Mouse (Mus musculus): ENCODE measurements at regions not wholly inside any gene's neighbourhood (a gene's known extent, or its start where the extent isn't known, plus 50 kb on each side); places are given as distances from the start of the nearest gene placed in this dataset.

DNA sequence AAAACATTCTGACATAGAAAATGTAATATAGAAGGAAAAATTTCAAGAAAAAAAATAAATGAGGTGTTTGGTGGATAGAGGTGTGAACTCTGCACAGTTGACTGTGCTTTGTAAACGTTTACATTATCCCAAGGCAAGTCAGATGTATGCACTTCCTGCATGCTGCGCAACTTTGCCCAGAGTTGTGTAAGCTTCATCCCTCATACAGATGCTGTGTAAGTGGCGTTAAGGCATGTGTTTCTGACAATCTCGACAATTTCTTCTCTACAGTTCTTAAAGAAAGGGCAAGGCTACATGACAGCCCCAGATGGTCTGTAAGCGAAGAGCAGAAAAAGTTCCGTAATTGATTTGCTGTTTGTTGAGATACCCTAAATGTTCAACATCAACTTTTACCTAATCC lies 476.6 kb upstream of the Pitx2 start:
- no peak for DNase-seq (ENCODE audit: low read depth)

DNA sequence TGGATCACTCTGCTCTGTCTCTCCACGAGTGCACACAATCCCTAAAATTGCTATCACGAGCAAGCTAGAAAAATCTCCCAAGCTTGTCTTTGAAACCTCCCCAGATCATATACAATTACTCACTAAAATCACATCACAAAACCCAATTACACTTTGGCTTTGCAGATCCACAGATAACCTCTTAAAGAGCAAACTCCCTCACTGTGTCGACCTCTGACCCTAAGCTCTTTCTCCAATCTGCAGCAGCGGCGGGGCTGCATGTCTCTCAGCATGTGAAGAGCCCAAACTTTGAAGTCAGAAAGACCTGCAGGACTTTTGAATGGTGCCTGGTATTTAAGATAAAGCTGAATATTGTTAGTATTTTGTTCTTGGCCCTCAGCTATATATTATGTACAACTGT lies 479.4 kb upstream of the Pitx2 start:
- DNase-seq (ENCODE audit: low read depth), result no peak

- no peak for DNase-seq (ENCODE audit: low read depth)
These were observed 480.5 kb upstream of the Pitx2 start for GRCm38 (mm10) chr3:128719226-128719625.

- no peak for DNase-seq (ENCODE audit: low read depth)
These were observed 492.4 kb upstream of the Pitx2 start for GRCm38 (mm10) chr3:128707270-128707669.

DNA sequence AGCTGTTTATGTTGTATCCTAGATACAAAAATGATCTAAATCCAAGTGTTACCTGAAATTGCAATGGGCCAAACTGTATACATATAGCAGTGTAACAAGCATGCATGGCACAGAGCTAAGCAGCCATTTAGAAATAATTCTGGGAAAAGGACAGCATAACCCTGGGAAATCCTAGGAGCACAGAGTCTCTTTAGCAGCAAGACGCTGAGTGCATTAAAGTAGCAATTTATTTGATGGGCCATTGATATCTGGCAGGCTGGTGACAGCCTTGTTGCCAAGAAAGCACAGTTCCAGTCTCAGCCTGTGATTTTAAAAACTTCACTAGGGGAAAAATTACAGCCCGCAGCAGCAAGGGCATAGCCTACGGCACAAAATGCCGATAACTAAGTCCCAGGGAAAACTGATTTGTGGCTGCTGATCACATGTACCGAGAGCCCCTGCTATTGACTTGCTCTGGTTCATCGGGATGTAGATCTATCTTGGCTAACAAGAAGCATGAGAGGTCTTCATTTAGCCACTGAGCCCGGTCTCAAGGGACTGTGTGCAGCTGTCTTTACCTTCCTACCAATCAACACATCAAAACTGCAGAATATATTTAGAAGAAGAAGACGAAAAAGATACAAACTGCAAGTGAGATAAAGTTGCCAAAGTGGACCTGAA lies 531.1 kb upstream of the Pitx2 start:
- DNase-seq (ENCODE audit: low read depth), result no peak

DNA sequence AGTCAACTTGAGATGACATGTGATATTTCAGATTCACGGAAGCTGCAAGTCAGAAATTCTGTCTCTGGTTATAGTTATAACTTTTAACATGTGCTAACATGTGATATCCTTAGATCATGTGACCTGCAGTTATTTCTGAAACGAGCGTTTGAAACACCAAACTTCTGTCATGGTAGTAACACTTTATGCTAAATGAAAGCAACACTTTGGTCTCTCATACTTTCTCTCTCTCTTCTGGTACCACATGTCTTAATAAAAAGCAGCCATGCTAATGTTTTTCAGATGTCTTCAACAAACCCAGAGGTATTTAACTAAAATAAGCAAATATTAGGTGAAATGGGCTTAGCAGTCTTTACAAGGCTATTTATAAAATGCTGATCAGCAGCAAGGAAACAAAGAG lies 534.5 kb upstream of the Pitx2 start:
- DNase-seq (ENCODE audit: low read depth), result no peak

GRCm38 (mm10) chr3:128636960-128637755 lies 562.5 kb upstream of the Pitx2 start:
- no peak for DNase-seq (ENCODE audit: low read depth)

DNA sequence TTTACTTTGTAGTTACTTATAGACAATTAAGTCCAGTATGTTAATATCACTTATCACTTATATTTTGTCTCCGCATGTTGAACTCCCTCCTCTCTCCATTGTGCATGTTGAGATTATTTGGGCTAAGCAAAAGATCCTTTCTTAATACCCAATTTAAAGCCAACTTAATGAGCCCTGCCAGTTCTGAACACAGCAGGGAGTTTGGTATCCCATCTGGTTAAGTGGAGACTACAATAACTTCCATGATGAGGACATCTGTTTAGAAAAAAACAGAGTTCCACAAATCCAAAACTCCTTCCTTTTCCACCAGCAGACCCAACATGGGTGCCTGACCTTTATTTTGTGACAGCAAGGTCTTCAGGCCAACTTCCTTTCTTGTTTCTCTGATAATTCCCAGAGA lies 572.0 kb upstream of the Pitx2 start:
- DNase-seq (ENCODE audit: low read depth), result no peak

DNA sequence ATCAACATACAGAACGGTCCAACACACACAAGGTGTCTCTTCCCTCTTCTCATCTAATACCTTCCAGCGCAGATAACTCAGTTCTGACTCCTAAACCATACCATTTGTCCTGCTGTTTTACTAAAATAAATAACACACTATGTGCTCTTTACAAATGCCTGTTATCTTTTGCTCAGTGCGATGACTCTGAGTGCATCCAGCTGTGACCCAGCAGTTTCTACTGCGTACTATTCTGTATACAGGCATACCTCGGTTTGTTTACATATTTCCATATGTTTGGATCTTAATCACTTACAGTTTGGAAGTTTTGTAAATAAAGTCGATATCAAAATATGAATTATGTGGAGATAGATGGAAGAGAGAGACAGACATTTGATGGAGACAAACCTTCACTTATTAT lies 583.0 kb upstream of the Pitx2 start:
- DNase-seq (ENCODE audit: low read depth), result no peak

GRCm38 (mm10) chr3:128613657-128614056 lies 586.0 kb upstream of the Pitx2 start:
- DNase-seq (ENCODE audit: low read depth), result no peak

DNA sequence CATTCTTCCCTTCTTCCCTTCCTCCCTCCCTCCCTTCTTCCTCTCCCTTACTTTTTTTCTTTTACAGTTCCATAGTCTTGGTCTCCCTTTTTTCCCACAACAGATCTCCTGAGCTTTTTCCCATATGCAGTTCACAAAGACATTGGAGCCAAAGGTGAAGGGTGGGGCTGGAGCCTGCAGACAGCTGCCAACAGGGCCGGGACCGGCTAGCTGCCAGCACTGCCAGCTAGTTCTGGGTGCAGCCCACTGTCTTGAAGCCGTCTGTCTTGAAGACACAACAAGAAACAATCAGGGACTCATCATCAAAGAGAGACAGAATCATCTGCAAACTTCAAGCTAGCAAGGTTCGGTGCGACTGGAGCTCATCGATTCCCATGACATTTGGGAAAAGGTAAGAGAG lies 588.9 kb upstream of the Pitx2 start:
- DNase-seq (ENCODE audit: low read depth), result no peak

DNA sequence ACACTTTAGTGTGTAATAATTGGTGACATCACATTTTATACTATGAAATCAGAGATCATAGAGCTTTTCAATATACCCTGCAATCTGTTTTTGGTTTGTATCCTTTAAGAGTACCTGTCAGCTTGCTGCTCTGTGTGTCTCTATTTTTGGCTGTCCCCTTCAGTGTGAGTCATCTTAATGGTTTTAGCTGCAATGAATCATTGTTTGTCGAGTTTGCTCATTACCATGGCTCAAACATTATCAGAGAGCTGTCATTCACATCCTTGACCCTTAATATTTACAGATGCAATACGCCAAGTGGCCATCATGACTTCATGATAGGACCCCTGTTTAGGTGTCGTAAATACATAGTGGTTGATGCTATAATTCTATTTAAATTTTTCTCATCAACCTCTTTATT lies 591.0 kb upstream of the Pitx2 start:
- no peak for DNase-seq (ENCODE audit: low read depth)

DNA sequence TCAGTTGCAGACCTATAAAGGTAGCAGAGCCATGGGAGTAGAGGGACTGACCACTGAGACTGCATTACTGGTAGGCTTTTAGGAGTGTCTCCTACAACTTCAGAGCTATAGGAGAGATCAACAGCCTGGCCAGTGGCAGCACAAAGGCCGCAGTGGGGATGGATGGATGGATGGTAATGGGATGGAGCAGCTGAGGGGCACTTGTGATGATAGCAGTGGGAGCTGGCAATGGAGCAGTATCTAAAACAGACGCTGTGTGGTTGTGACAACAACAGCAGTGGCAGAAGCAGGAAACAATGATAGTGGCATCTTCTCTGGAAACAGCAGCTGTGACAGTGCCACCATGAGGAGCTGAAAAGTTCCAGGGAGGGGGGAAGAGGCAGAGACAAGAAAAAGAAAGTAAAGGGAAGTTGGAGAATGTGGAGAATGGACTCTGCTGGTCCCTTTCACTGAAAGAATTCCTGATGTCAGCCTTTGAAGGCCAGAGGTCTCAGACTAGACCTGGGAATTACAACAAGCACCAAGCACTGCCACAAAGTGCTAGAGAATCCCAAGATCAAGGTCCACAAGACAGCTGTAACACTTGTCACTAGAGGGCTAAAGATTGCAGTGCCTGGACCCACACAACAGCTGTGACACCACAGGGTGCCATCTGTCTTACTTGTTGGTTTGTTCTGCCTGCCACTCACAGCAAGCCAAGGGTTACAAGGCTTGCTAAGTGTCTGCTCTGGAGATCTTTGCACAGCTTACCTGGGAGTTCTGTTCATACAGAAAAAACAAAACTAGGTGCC lies 624.1 kb upstream of the Pitx2 start:
- no peak for DNase-seq (ENCODE audit: low read depth)

GRCm38 (mm10) chr3:128570551-128570950 lies 629.1 kb upstream of the Pitx2 start:
- DNase-seq (ENCODE audit: low read depth), result no peak

- DNase-seq (ENCODE audit: low read depth), result no peak
These were observed 634.3 kb upstream of the Pitx2 start for GRCm38 (mm10) chr3:128565386-128565785.

DNA sequence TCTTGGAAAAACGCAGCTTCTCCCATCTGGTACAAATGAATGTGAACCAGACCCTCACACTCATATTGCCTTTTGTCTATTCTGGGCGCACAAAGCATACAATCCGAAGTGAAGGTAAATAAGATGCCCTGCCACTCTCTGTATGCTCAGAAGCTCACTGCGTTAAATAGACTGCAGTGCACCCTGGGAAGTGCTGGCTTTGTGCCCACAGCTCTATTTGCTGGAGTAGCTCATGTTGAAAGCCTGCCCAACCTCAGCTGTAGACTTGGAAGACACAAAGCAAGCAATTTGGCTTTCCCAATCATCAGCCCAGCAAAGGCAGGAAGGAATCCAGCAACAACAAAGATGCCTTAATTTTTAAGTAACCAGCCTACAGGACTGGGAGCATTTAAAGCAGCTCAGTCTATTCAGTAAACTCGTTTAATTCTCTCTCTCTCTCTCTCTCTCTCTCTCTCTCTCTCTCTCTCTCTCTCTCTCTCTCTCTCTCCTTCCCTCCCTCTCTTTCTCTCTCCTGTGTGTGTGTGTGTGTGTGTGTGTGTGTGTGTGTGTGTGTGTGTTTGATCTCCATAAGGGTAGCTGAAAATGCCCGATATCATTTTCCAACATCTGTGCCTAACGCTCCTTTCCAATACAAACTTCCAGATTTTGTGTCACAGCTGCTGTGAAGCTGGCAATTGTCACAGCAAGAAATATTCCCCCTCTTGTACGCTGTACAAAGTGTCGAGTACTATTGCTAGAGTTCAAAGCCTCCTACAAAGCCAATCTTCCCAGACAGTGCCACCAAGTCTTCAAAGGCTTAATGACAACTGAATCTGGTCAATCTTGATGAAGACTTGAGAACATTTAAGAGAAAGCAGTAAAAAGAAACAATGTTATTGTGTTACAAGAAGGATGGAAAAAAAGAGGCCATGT lies 650.5 kb upstream of the Fam241a start:
- DNase-seq (ENCODE audit: low read depth), result peak; percentile 70

DNA sequence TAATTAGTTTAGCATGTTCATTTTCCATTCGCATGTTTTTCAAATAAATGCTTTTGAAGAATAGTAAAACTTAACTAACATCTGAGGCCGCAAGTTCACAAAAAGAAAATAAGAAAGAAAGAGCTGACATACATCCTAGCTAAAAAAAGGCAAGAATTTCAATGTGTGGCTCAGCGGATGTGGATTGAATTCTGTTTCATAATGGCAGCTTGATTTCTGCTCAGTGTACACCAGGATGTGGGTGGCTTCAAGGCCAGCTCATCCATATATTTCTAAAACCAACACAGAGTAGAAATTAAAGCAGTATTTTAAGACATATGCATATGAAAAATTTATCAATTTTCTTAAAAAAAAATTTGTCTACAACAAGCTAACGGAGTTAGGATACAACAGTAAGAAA lies 629.3 kb upstream of the Fam241a start:
- no peak for DNase-seq (ENCODE audit: low read depth)

- no peak for DNase-seq (ENCODE audit: low read depth)
These were observed 624.6 kb upstream of the Fam241a start for GRCm38 (mm10) chr3:128520671-128521103.

DNA sequence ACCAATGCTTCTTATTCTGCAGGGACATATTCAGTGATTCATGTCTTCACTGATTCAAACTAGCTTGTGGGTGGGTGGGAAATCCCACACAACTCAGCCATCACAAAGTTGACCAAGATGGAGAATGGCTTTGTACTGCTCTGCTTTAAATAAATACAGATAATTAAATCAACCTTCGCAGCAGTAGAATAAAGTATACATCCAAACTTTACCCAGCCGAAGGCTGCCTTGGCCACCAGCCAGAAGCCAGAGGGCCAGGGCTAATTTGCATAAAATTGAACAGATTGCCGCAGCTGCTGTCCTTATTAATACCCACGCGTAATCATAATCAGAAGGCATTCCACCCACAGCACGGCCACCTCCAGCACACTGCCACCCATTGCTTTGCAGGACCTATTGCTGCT lies 623.8 kb upstream of the Fam241a start:
- no peak for DNase-seq (ENCODE audit: low read depth)

- DNase-seq (ENCODE audit: low read depth), result no peak
These were observed 622.7 kb upstream of the Fam241a start for GRCm38 (mm10) chr3:128518806-128519205.

DNA sequence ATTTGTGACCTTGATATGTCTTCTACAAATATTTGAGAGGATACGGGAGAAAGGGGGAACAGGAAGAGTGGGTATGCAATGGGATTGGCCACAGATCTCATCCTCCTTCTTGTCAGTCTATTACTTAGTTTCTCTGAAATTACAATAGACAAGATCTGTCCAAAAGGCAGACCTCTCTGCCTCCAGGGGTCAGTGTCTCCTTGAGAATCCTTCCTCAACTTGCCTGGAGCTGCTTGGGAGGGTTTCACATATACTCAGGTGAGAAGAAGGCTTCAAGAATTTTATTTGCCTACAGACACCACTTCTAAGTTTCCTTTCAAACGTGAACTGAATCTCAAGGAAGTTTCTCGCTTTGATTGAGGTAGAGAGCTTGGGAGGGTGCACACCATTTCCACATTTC lies 575.0 kb upstream of the Fam241a start:
- no peak for DNase-seq (ENCODE audit: low read depth)

GRCm38 (mm10) chr3:128429706-128430105 lies 533.6 kb upstream of the Fam241a start:
- DNase-seq (ENCODE audit: low read depth), result no peak
